Mouse (Mus musculus): ENCODE measurements around the gene Cass4. TPM values are rescaled to one million over a fixed set of nuclear protein-coding genes. Genes with fewer than 3 reads are reported as not detected.

Gene Cass4
- polyA plus RNA-seq, 1 experiment from 2014 or later, result 0.31 TPM

Other genes with a start within 250 kb of the Cass4 start
- not detected in 2 replicates for gene Mc3r, start 145.3 kb upstream of the Cass4 start, polyA plus RNA-seq (2016; fragmentation: Nextera tagmentation; extraction: Ambion mirVana)
- 17.0 and 18.8 TPM in 2 replicates for gene Fam210b, start 48.2 kb upstream of the Cass4 start, polyA plus RNA-seq (2016; fragmentation: Nextera tagmentation; extraction: Ambion mirVana)
- 155 and 160 TPM in 2 replicates for gene Aurka, start 23.3 kb upstream of the Cass4 start, polyA plus RNA-seq (2016; fragmentation: Nextera tagmentation; extraction: Ambion mirVana)
- 48.8 and 52.4 TPM in 2 replicates for gene Cstf1, start 23.1 kb upstream of the Cass4 start, polyA plus RNA-seq (2016; fragmentation: Nextera tagmentation; extraction: Ambion mirVana)
- 67.7 and 69.1 TPM in 2 replicates for gene Rtf2, start 46.8 kb downstream of the Cass4 start, polyA plus RNA-seq (2016; fragmentation: Nextera tagmentation; extraction: Ambion mirVana)
- gene Gcnt7, start 64.8 kb downstream of the Cass4 start, polyA plus RNA-seq (2016; fragmentation: Nextera tagmentation; extraction: Ambion mirVana), result 1.9 and 2.4 TPM in 2 replicates
- not detected in 2 replicates for gene Fam209, start 78.7 kb downstream of the Cass4 start, polyA plus RNA-seq (2016; fragmentation: Nextera tagmentation; extraction: Ambion mirVana)
- gene Tfap2c, start 155.8 kb downstream of the Cass4 start, polyA plus RNA-seq (2016; fragmentation: Nextera tagmentation; extraction: Ambion mirVana), result 4.4 and 4.5 TPM in 2 replicates